Mouse (Mus musculus) MEL (cell line): ENCODE data around the gene Gm20388.

Source experiments
- CTCF ChIP-seq, 3 experiments: IDR thresholded peaks in 2 of 3; conservative IDR thresholded peaks in 1 of 3; 2 replicates each; pipeline ENCODE4 v1.5.1; 2011 to 2012; ENCODE audit warnings: low read length in 3 of 3, low read depth in 2 of 3, mild to moderate bottlenecking in 2 of 3, improper control_type of control experiment in 1 of 3, inconsistent platforms in 1 of 3, mixed read lengths in 1 of 3, moderate library complexity in 1 of 3; ENCODE audit not compliant: control insufficient read depth in 1 of 3, insufficient read depth in 1 of 3, poor library complexity in 1 of 3, severe bottlenecking in 1 of 3
- POLR2A ChIP-seq, 2 experiments: IDR thresholded peaks; 2 replicates each; pipeline ENCODE4 v1.6.1; 2011 to 2012; ENCODE audit warnings: low read length in 2 of 2, mild to moderate bottlenecking in 2 of 2, control low read depth in 1 of 2, improper control_type of control experiment in 1 of 2, low read depth in 1 of 2, moderate library complexity in 1 of 2; ENCODE audit not compliant: control insufficient read depth in 1 of 2, insufficient read depth in 1 of 2, poor library complexity in 1 of 2

GRCm38 (mm10) chr8:120018379-120018778 is 107.7 kb downstream of the Gm20388 start:
- TF ChIP-seq POLR2A (IDR thresholded peaks at IDR 0.05; ENCODE audit: control insufficient read depth in 1 of 2, insufficient read depth in 1 of 2, low read depth in 1 of 2, low read length in 2 of 2, poor library complexity in 1 of 2) (no peak), CTCF (IDR thresholded peaks at IDR 0.05 in 2 of 3, conservative IDR thresholded peaks at IDR 0.05 in 1 of 3; ENCODE audit: control insufficient read depth in 1 of 3, insufficient read depth in 1 of 3, low read depth in 2 of 3, low read length in 3 of 3, poor library complexity in 1 of 3, severe bottlenecking in 1 of 3) (no peak)
